Mouse (Mus musculus) embryonic facial prominence, embryonic 10.5 days (tissue): ENCODE data around the gene Chchd6. TPM values are rescaled to one million over a fixed set of nuclear protein-coding genes. Genes with fewer than 3 reads are reported as not detected.

Experiments used
- DNase-seq: peaks from one replicate; pipeline ENCODE4 v3.0.0-alpha.2; 2017; ENCODE audit warnings: low spot score
- H3K27ac ChIP-seq: fragments of 300-500 bp; sonication (generic); replicated peaks from 2 replicates; pipeline ENCODE4 v1.5.1; 2016; ENCODE audit warnings: mild to moderate bottlenecking
- H3K27me3 ChIP-seq: fragments of 300-500 bp; sonication (generic); replicated peaks from 2 replicates; pipeline ENCODE4 v1.6.1; 2016; ENCODE audit warnings: low read depth, mild to moderate bottlenecking; ENCODE audit not compliant: poor library complexity, severe bottlenecking
- H3K36me3 ChIP-seq: fragments of 300-500 bp; sonication (generic); replicated peaks from 2 replicates; pipeline ENCODE4 v1.6.1; 2016; ENCODE audit warnings: mild to moderate bottlenecking, moderate library complexity
- H3K4me1 ChIP-seq: fragments of 300-500 bp; sonication (generic); 2 replicates; pipeline ENCODE4 v1.6.1; 2016
- H3K4me3 ChIP-seq: fragments of 300-500 bp; sonication (generic); 2 replicates; pipeline ENCODE4 v1.5.1; 2016; ENCODE audit warnings: mild to moderate bottlenecking, moderate library complexity
- H3K9me3 ChIP-seq: fragments of 300-500 bp; sonication (generic); 2 replicates; pipeline ENCODE4 v1.6.1; 2016; ENCODE audit warnings: mild to moderate bottlenecking
- WGBS: fragments of 180-500 bp; shearing (Covaris S2); methylation state at CpG from one replicate; pipeline ENCODE4 v1.1.7; 2016; 5-methylcytosine and 5-hydroxymethylcytosine counted together
- polyA plus RNA-seq: library from polyadenylated mRNA; unstranded; fragments of >200 nt; fragmentation: Nextera tagmentation; extraction: Ambion mirVana; gene quantifications from 2 replicates; pipeline ENCODE4 v1.2.1, GENCODE M21; 2016

Chchd6 gene
- polyA plus RNA-seq, 1 experiment from 2014 or later, result 66.8 TPM

GRCm38 (mm10) chr6:89456409-89456961 lies 139.0 kb downstream of the Chchd6 start:
- no peak overlapping the region for H3K27ac ChIP-seq
- WGBS, result 28% methylated on average over 1 of the region's 1 CpGs
- H3K4me3 ChIP-seq, result no peak overlapping the region
- no peaks in the 10 kb centered on the region for H3K27me3 ChIP-seq
- DNase-seq, result no peak
- no peaks in the 10 kb centered on the region for H3K9me3 ChIP-seq
- peaks cover 33% of the 10 kb centered on the region for H3K4me1 ChIP-seq
- H3K36me3 ChIP-seq, result no peaks in the 10 kb centered on the region

DNA sequence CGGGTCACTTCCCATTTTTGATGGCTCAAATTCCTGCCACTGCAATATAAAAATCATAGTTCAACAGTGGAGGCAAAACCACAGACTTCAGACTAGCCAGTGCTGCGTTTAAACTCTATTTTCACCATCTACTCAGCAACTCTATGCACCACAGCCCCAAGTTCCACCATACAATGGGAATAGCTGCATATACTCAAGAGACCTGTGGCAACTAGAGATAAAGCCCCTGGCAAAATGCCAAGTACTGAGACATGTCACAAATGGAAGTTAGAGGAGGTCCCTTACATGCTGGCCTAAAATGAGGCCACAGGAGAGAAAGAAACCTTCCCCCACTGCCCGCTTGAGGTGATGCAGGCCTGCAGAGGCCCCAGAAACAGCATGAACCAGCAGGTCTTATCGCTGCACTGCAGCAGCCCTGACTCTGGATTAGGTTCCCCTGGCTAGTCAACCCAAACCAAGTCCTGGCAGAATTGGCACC lies 139.9 kb downstream of the Chchd6 start:
- H3K9me3 ChIP-seq, result no peaks in the 10 kb centered on the region
- no peak overlapping the region for H3K4me3 ChIP-seq
- no peaks in the 10 kb centered on the region for H3K27me3 ChIP-seq
- no peaks in the 10 kb centered on the region for H3K36me3 ChIP-seq
- H3K27ac ChIP-seq, result no peak overlapping the region
- no peak for DNase-seq
- H3K4me1 ChIP-seq, result peaks cover 33% of the 10 kb centered on the region
- WGBS, result 87% methylated on average over 4 of the region's 4 CpGs

- H3K36me3 ChIP-seq, result no peaks in the 10 kb centered on the region
- H3K4me3 ChIP-seq, result no peak overlapping the region
- no peaks in the 10 kb centered on the region for H3K27me3 ChIP-seq
- no peak overlapping the region for H3K27ac ChIP-seq
- H3K4me1 ChIP-seq, result peaks cover 33% of the 10 kb centered on the region
- DNase-seq, result no peak
- 89% methylated on average over 2 of the region's 2 CpGs for WGBS
- no peaks in the 10 kb centered on the region for H3K9me3 ChIP-seq
Observed at GRCm38 (mm10) chr6:89454437-89454836, 141.0 kb downstream of the Chchd6 start.

GRCm38 (mm10) chr6:89452976-89453674 lies 142.3 kb downstream of the Chchd6 start:
- Histone ChIP-seq H3K9me3 (no peaks in the 10 kb centered on the region), H3K4me1 (peaks cover 37% of the 10 kb centered on the region), H3K27me3 (no peaks in the 10 kb centered on the region), H3K4me3 (no peak overlapping the region), H3K27ac (no peak overlapping the region), H3K36me3 (no peaks in the 10 kb centered on the region)
- WGBS, result 51% methylated on average over 7 of the region's 7 CpGs
- DNase-seq, result no peak

DNA sequence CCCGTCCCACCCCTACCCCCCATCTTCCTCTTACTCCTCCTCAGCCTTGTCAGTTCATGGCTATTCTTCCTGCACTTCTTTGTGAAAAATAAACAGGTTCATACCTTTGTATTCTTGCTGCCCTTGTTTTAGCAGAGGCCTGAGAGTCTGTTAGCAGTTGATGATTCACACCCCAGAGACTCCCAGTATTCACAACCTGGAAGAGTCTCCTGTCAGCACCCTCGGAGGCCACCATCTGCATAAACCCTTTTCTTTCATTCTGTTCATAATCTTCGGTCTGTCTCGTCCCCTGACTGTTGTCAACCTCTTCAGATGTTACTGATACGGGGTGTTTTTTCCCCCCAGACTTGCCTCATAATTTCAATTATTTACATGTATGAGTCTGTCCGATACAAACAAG lies 143.1 kb downstream of the Chchd6 start:
- Histone ChIP-seq H3K9me3 (no peaks in the 10 kb centered on the region), H3K4me1 (peaks cover 33% of the 10 kb centered on the region), H3K27me3 (no peaks in the 10 kb centered on the region), H3K4me3 (no peak overlapping the region), H3K27ac (no peak overlapping the region), H3K36me3 (no peaks in the 10 kb centered on the region)
- WGBS, result 86% methylated on average over 6 of the region's 6 CpGs
- DNase-seq, result no peak

DNA sequence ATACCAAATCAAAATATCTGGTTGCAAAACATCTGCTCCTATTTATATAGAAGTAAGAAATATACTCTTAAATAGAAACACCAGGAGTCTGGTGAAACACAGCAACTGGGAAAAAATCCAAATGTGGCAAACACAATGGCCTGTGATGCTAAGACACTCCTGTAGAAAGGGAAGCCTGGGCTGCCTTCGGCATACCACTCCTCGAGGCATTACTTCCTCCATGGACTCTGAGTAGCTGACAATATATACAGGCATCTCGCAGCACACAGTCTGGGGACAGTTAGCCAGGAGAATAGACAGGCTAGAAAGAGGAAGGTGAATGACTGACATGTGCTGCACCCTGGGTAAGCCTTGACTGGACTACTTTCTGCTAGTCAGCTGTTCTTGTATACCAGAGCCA lies 146.7 kb downstream of the Chchd6 start:
- H3K4me3 ChIP-seq, result no peak overlapping the region
- DNase-seq, result no peak
- H3K4me1 ChIP-seq, result peaks cover 13% of the 10 kb centered on the region
- no peak overlapping the region for H3K27ac ChIP-seq
- no peaks in the 10 kb centered on the region for H3K27me3 ChIP-seq
- no peaks in the 10 kb centered on the region for H3K9me3 ChIP-seq
- WGBS, result 85% methylated on average over 3 of the region's 3 CpGs
- no peaks in the 10 kb centered on the region for H3K36me3 ChIP-seq

DNA sequence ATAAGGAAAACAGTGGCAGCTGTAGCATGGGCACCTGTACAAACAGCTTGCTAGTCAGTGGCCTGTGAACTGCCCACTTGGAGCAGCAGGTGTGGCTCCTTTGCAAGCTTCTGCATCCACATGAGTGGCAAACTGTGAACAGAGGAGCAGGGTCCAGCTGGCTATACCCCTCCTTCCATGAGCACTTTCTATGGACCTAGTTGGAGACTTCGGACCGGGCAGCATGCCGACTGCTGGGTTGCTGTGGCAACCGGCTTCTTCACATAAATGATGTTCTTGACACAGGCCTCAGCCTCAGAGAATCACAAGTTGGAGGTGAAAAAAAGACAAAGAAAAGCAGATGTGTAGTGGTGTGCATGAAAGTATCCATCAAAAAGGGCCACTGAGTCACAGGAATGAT lies 154.8 kb downstream of the Chchd6 start:
- DNase-seq, result no peak
- H3K4me3 ChIP-seq, result no peak overlapping the region
- no peaks in the 10 kb centered on the region for H3K36me3 ChIP-seq
- WGBS, result 79% methylated on average over 4 of the region's 4 CpGs
- no peak overlapping the region for H3K27ac ChIP-seq
- no peaks in the 10 kb centered on the region for H3K4me1 ChIP-seq
- H3K27me3 ChIP-seq, result no peaks in the 10 kb centered on the region
- no peaks in the 10 kb centered on the region for H3K9me3 ChIP-seq

GRCm38 (mm10) chr6:89431920-89432482 lies 163.5 kb downstream of the Chchd6 start:
- WGBS, result 80% methylated on average over 2 of the region's 2 CpGs

GRCm38 (mm10) chr6:89430749-89431148 lies 164.7 kb downstream of the Chchd6 start:
- no peaks in the 10 kb centered on the region for H3K9me3 ChIP-seq
- DNase-seq, result no peak
- H3K27ac ChIP-seq, result no peak overlapping the region
- no peak overlapping the region for H3K4me3 ChIP-seq
- H3K27me3 ChIP-seq, result no peaks in the 10 kb centered on the region
- H3K4me1 ChIP-seq, result 0 out of 2 replicates have a peak, but pooled peaks cover 5% of the 10 kb centered on the region
- H3K36me3 ChIP-seq, result no peaks in the 10 kb centered on the region

More at GRCm38 (mm10) chr6:89431920-89432482, 163.5 kb downstream of the Chchd6 start:
- no peak overlapping the region for H3K4me3 ChIP-seq
- H3K36me3 ChIP-seq, result no peaks in the 10 kb centered on the region
- H3K27ac ChIP-seq, result no peak overlapping the region
- no peak for DNase-seq
- H3K27me3 ChIP-seq, result no peaks in the 10 kb centered on the region
- no peaks in the 10 kb centered on the region for H3K4me1 ChIP-seq
- no peaks in the 10 kb centered on the region for H3K9me3 ChIP-seq

DNA sequence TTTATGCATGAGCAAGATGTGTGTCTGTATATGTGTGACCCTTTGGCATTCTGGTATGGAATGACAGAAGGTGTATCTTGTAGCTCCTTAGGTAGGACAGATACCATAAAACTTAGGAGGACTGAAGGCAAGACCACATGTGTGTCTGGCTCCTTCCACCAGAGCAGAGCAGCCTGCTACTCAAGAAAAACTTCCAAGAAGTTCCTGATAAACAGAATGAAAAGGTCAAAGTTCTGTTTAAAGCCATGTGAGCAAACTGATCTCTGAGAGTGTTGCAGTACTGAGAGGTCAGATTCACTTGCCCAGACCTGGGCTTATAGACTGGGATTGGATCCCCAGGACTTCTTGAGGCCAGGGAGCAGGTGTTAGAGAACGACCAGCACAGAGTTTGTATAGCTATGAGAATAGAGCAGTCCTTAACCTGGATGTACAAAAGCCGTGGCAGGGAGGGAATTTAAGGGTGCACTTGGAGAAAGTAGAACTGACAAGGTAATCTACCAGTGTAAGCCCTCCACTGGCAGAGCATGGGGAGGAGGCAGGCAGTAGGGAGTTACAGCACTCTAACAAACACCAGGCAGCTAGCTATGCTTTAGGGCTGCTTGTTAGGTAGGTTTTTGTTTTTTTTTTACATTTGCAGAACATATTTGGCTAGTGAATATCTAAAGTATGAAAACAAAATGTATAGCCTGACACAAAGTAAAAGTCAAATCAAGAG lies 166.6 kb downstream of the Chchd6 start:
- WGBS, result 76% methylated on average over 2 of the region's 2 CpGs
- no peaks in the 10 kb centered on the region for H3K9me3 ChIP-seq

GRCm38 (mm10) chr6:89424461-89424860 lies 171.0 kb downstream of the Chchd6 start:
- no peak for DNase-seq
- H3K36me3 ChIP-seq, result no peaks in the 10 kb centered on the region
- no peak overlapping the region for H3K27ac ChIP-seq
- H3K4me1 ChIP-seq, result 0 out of 2 replicates have a peak, but pooled peaks cover 5% of the 10 kb centered on the region
- no peaks in the 10 kb centered on the region for H3K27me3 ChIP-seq
- WGBS, result 91% methylated on average over 1 of the region's 1 CpGs
- H3K9me3 ChIP-seq, result no peaks in the 10 kb centered on the region
- H3K4me3 ChIP-seq, result no peak overlapping the region

More for the DNA sequence above, 166.6 kb downstream of the Chchd6 start:
- DNase-seq, result no peak
- no peaks in the 10 kb centered on the region for H3K36me3 ChIP-seq
- 0 out of 2 replicates have a peak, but pooled peaks cover 5% of the 10 kb centered on the region for H3K4me1 ChIP-seq
- H3K27ac ChIP-seq, result no peak overlapping the region
- no peaks in the 10 kb centered on the region for H3K27me3 ChIP-seq
- H3K4me3 ChIP-seq, result no peak overlapping the region

DNA sequence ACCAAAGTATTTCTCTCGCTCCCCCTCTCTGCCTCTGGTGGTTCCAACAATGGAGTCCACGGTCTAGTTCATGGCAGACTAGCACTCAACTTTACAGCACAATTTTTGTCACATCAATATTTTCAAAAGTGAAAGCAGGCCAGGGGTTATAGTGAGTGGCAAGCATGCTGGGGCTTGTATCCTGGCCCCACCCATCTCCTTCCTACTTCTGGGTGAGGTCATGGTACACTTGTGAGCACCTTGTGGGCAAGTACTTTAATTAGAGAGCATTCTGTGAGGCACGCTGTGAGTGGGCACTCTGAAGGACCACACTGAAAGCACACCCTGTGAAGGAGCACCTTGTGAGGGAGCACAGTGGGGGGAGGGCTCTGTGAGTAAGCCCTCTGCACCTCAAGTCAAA lies 172.8 kb downstream of the Chchd6 start:
- Histone ChIP-seq H3K36me3 (no peaks in the 10 kb centered on the region), H3K9me3 (no peaks in the 10 kb centered on the region), H3K27ac (no peak overlapping the region), H3K27me3 (no peaks in the 10 kb centered on the region), H3K4me3 (no peak overlapping the region), H3K4me1 (0 out of 2 replicates have a peak, but pooled peaks cover 5% of the 10 kb centered on the region)
- 93% methylated on average over 3 of the region's 3 CpGs for WGBS
- no peak for DNase-seq
